Mouse (Mus musculus) left cerebral cortex, postnatal 10 days (tissue): Measurements from ENCODE around the gene Adamts10. TPM values are rescaled to one million over a fixed set of nuclear protein-coding genes. Genes with fewer than 3 reads are reported as not detected.

ENCODE experiments used
- DNase-seq, 2 experiments: peaks; one replicate each; pipeline ENCODE4 v3.0.0; 2021 to 2022; ENCODE audit warnings: low spot score in 2 of 2, mixed read lengths in 1 of 2; ENCODE audit errors: extremely low spot score in 1 of 2
- intact Hi-C: fragments of 180-260 bp; cut with DNase I; formaldehyde crosslinking; loops from one replicate; pipeline ENCODE4 v1.15.1; 2025
- total RNA-seq, 2 experiments: library from RNA; stranded (reverse); gene quantifications; 2 replicates each; pipeline ENCODE4 v1.2.3; 2021

The Adamts10 gene
- total RNA-seq: 10 to 100 TPM; 35.9 to 37.2 TPM

GRCm38 (mm10) chr17:33523918-33524755 is at the start of gene Adamts10:
Gene Adamts10, plus strand, starts transcription at chr17:33524204.
- intact Hi-C loops: no loop called here
- DNase-seq: peak; percentile 20 to 91

DNA sequence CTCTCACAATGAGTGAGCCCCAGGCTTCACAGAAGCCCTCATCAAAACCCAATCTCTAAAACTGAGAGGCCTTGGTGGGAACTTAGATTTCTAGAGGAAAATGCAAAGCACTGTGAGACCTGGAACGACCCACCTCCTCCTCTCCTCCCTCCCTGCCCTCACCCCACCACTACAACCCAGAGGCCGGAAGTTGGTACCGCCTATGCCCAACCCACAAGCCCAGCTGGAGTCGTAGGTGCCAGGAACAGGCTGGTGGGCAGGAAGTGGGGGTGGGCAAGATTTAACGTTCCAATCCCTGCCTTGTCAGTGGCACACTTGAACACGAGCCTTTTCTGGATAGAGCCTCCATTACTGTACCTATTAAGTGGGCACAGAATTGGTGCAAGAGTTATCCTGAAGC is 40.0 kb upstream of the Adamts10 start:
- intact Hi-C loops: no loop called here
- no peak for DNase-seq

DNA sequence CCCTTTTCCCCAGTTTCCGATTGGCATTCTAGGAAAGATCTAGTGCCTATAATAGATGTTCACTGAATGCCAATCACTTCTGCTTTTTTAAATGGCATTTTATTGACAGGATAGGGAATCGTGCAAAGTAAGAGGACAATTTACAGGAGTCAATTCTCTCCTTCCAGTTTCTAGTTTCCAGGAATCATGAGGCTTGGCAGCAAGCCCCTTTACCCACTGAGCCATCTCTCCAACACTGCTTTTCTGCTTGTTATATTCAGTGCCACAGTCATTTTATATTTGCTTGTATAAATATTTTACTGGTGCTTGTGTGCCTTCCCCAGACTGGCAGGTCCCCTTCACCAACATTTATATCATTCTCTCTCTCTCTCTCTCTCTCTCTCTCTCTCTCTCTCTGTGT is 36.8 kb upstream of the Adamts10 start:
- no peak for DNase-seq
- intact Hi-C loops: no loop called here

- DNase-seq: peak in 1 of 2 experiments; percentile 32
- intact Hi-C loops: no loop called here
These were observed 36.4 kb upstream of the Adamts10 start for GRCm38 (mm10) chr17:33487652-33488051.

DNA sequence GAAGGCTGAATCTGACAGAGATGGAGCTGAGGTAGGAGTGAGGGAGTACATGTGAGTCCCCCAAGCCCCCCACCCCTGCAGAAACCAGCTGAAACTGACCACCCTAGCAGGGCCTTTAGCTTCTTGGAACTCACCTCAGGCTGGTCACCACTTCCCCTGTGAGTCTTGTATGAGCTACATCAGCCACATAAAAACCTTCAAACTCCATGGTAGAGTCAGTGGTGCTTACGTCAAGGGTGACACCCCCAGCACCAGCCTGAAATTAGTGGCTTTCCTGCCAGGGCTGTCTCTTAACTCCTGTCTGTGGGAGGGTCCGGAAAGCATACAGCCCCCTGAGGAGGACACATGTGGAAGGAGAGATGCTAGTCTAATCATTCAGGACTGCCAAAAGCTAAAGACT is 32.6 kb upstream of the Adamts10 start:
- intact Hi-C loops: no loop called here
- DNase-seq: no peak

DNA sequence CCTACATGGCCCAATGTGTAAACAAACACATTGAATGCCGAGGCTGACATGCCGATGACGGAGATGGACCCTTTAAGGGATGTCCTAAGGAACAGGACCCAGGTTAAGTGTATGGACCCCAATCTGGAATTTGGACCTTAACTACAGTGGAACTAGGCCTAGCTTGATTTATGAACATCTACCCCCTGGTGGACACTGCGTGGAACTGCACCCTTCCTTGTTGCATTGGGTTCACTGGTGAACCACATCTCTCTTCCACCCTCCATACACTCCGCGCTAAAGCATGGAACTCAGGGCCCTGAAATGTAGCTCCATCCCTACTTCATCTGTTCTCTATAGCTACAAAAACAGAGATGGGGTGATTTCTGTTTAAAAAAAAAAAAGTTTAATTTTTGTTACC is 30.9 kb upstream of the Adamts10 start:
- no peak for DNase-seq
- intact Hi-C loops: no loop called here

- intact Hi-C loops: no loop called here
These were observed 29.4 kb upstream of the Adamts10 start for GRCm38 (mm10) chr17:33494586-33494985.

GRCm38 (mm10) chr17:33498918-33499317 is 25.1 kb upstream of the Adamts10 start:
- no peak for DNase-seq

More at GRCm38 (mm10) chr17:33494586-33494985, 29.4 kb upstream of the Adamts10 start:
- peak in 1 of 2 experiments; percentile 22 for DNase-seq

DNA sequence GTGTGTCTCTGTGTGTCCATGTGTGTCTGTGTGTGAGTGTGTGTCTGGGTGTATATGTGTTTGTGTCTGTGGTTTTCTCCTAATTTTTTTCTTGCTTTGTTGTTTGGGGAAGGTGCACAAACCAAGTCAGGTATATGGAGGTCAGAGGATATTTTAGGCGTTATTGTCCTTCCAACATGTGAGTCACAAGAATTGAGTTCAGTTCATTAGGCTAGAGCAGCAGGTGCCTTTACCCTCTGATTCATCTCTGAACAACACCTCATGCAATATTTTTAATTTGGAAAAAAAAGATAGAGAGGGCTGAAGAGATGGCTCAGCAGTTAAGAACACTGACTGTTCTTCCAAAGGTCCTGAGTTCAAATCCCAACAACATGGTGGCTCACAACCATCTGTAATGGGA is 15.6 kb upstream of the Adamts10 start:
- intact Hi-C loops: no loop called here
- DNase-seq: no peak

More at GRCm38 (mm10) chr17:33498918-33499317, 25.1 kb upstream of the Adamts10 start:
- intact Hi-C loops: no loop called here

DNA sequence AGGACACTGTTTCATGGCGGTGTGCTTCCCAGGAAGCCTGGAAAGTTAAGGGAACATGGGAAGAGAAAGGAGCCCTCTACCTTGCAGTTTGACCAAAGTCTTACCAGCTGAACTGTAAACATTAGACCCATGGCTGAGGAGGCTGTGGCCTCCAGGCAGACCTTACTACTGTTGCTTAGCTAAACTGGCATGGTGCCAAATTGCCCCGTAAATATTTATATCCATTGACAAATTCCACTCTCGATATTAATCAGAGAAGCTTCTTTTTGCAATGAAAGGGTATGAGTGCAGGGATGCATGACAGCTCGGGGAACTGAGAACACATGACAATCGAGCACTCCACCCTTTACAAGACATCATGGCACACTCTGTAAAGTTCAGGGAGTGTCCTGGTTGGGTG is 13.8 kb upstream of the Adamts10 start:
- no peak for DNase-seq
- intact Hi-C loops: no loop called here

- DNase-seq: peak in 1 of 2 experiments; percentile 53
- intact Hi-C loops: no loop called here
These were observed 11.3 kb upstream of the Adamts10 start for GRCm38 (mm10) chr17:33512441-33513415.

- DNase-seq: no peak
- intact Hi-C loops: no loop called here
These were observed 10.1 kb upstream of the Adamts10 start for GRCm38 (mm10) chr17:33513874-33514273.

GRCm38 (mm10) chr17:33520366-33520765 is 3.6 kb upstream of the Adamts10 start:
- DNase-seq: no peak
- intact Hi-C loops: no loop called here

- peak in 1 of 2 experiments; percentile 9 for DNase-seq
- intact Hi-C loops: no loop called here
These were observed 530 bp upstream of the Adamts10 start for GRCm38 (mm10) chr17:33523431-33523917.

GRCm38 (mm10) chr17:33524806-33525373 is 886 bp downstream of the Adamts10 start:
- peak in 1 of 2 experiments; percentile 37 for DNase-seq
- intact Hi-C loops: no loop called here

DNA sequence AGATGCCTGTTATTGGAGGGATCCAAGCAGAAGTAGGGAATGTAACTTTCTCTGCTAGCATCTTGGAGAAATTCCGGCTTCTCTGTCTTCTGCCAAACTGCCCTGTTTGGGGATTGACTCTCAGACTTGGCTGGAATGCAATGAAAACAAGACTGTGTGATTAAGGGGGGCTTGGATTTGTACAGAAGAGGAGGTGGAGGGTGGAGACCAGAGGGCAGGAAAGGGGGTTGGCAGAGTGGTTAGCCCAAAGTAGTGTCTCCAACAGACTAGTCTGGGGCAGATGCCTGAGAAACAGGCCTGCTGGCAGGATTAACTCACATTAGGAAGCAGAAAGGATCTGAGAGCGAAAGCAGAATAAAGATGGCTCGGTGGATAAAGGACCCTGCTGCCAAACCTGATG is 2.5 kb downstream of the Adamts10 start:
- DNase-seq: no peak
- intact Hi-C loops: no loop called here

DNA sequence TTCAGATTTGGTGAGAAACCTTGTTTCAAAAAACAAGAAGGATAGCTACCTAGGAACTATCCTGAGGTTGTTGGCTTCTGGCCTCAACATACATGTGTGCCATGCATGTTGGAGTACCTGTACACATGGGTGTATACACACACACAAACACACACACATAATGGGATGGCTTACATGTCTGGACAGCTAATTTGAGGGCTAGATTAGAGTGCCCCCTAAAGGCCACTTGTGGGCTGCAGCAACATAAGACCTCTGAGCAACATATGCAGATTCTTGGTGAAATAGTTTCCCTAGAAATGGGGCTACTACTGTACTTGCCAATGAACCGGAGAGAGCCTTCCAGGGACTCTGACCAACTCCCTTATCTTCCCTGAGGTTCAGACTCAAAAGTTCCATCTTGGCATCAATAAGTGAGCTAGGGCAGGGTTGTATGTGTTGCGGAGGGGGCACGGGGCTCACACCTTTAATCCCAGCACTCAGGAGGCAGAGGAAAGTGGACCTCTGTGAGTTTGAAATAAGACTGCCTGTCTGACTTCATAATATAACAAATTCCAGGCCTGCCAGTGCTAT is 15.2 kb downstream of the Adamts10 start:
- DNase-seq: no peak
- intact Hi-C loops: loop anchor here (5.0 kb wide), 1 partner anchor 102 kb away; no protein-coding TSS in a partner anchor

GRCm38 (mm10) chr17:33539878-33540277 is 15.9 kb downstream of the Adamts10 start:
- intact Hi-C loops: loop anchor here (5.0 kb wide), 1 partner anchor 103 kb away; no protein-coding TSS in a partner anchor
- DNase-seq: no peak

DNA sequence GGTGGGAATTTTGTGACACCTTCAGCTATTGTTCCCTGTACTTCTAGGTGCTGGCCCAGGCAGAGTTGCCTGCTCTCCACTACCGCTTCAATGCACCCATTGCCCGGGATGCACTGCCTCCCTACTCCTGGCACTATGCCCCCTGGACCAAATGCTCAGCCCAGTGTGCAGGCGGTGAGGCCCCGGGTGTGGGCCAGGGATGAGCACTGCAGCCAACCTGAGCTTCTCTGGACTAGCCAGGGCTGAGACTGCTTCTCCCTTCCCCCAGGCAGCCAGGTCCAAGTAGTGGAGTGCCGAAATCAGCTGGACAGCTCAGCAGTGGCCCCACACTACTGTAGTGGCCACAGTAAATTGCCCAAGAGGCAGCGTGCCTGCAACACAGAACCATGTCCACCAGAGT is 25.2 kb downstream of the Adamts10 start:
- no peak for DNase-seq
- intact Hi-C loops: no loop called here
